Mouse (Mus musculus) spleen, adult 2 months (tissue): ENCODE results near the gene Dnajc19.

ENCODE experiments used
- CTCF ChIP-seq: fragments of 200-500 bp; IDR thresholded peaks from 2 replicates; pipeline ENCODE4 v1.5.1; 2011; ENCODE audit warnings: mild to moderate bottlenecking, inconsistent platforms; ENCODE audit not compliant: insufficient read depth, insufficient read length, insufficient replicate concordance; ENCODE audit errors: extremely low read depth
- POLR2A ChIP-seq: fragments of 200-500 bp; IDR thresholded peaks from 2 replicates; pipeline ENCODE4 v1.6.1; 2011; ENCODE audit warnings: low read depth, low read length, inconsistent platforms

DNA sequence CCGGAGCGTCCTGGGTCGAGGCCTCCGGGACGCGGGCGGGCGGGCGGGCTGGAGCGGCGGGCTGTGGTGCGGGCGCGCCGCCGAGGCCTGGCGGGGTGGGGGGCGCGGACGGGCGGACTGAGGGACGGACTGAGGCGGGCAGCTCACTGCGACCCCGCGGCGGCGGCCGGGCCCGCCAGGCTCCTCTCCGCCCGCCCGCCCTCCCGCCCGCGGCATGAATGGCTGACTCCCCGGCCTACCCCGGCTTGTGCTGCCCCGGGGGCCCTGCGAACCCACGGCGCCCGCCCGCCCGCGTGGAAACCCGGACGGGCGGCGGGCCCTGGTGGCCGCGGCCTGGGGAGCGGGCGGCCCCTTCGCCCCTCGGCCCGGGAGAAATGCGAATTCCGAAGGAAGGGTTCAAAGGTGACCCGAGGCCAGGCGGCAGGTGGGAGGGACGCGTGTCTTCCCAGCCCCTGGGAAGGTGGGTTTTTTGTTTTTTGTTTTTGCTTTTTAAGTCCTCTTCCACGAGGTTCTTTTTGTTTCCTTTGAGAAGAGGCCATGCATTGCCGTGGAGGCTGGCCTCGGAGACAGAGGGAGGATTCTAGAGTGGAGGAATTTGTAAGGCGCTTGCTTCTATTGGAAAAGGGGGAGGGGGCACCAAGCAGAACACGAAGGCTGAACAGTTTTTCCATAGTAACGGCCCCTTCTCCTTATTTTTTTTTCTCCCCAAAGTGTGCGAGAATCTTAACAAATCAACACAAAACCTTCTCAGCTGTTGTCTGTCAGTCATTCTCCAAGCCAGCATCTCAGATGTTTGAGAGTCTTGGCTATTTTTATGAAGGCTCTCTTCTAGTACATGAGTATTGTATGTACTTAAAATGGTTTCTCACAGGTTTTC is 60.5 kb downstream of the Dnajc19 start:
- TF ChIP-seq CTCF (no peak), POLR2A (no peak)
